Mouse (Mus musculus) erythroblast, embryonic 14.5 days (primary cell): ENCODE results near the gene Flt3.

ENCODE experiments used
- GATA1 ChIP-seq: IDR thresholded peaks from 2 replicates; pipeline ENCODE4 v1.6.1; 2012; ENCODE audit warnings: low read length, inconsistent platforms, mixed read lengths
- TAL1 ChIP-seq: IDR thresholded peaks from 3 replicates; pipeline ENCODE4 v1.6.1; 2012; ENCODE audit warnings: low read length, inconsistent platforms, mixed read lengths

DNA sequence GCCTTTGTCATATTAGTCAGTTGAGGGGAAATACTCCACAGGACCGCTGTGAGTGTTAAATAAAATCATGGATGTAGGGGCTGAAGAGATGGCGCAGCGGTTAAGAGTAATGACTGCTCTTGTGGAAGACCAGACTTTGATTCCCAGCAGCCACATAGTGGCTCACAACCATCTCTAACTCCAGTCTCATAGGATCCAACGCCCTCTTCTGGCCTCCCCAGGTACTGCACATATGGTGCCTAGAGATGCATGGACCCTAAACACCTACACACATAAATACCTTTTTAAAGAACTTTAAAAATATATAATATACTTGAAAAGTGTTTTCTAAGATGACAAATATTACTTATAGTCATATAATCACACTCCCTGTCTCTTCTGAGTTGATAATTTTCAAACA is 115.9 kb downstream of the Flt3 start:
- no peak for TF ChIP-seq TAL1
- TF ChIP-seq GATA1, result no peak
